Mouse (Mus musculus): ENCODE measurements around the gene Alkbh6.

The Alkbh6 gene

DNA sequence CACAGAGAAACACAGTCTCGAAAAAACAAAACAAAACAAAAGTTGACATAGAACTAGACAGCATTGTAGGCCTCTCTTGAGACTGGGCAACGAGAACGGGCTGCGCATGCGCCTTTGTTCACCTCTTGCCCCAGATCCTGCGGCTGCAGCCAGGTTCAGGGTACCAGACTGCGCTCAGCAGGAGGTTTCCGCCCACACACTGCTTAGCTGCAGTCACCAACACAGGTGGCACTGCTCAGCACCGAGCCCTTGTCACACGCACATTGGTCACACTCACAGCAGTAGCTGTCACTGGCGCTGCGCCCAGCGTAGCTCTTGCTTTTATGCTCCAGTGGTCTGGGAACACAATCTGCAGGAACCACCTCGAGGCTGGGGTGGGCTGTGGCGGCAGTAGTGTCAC lies 18.6 kb downstream of the Alkbh6 start:
- in situ Hi-C loops (cut with MboI; ENCODE audit: low sequenced_read_pairs): no loop called here

DNA sequence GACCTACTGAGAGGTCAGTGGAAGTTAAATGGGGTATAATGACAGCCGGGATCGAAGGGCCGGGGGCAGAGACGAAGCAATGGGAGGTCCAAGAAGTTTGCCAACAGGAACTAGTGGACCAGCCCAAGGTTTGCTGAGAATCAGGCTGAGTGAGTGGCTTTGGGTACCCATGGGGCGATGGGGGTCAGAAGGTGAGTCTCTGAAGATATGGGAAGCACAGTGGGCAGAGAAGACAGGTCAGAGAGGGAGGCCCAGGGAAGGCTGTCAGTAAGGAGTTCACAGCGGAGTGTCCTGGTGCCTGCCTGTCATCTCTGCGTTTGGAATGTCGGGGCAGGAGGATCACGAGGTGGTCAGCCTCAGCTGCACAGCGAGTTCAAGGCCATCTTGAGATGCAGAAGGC lies 19.9 kb downstream of the Alkbh6 start:
- in situ Hi-C loops (cut with MboI; ENCODE audit: low sequenced_read_pairs): no loop called here

DNA sequence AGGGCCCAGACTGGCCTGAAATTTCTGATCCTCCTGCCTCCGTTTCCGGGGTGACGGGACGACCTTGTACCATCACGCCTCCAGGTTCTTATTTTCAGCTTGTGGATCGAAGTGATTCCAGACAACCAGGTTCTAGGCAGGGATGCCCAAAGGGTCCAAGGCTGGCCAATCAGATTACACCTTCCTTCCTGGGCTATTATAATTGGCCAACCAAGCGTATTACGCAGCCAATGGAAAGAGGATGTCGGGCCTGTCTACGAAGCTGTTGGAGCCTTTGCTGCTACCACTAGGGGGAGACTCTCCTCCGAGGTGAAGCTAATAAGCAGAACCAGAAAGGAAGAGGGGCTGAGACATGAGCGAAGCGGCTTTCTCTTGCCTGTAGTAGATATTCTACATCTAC lies 23.4 kb downstream of the Alkbh6 start:
- in situ Hi-C loops (cut with MboI; ENCODE audit: low sequenced_read_pairs): no loop called here

DNA sequence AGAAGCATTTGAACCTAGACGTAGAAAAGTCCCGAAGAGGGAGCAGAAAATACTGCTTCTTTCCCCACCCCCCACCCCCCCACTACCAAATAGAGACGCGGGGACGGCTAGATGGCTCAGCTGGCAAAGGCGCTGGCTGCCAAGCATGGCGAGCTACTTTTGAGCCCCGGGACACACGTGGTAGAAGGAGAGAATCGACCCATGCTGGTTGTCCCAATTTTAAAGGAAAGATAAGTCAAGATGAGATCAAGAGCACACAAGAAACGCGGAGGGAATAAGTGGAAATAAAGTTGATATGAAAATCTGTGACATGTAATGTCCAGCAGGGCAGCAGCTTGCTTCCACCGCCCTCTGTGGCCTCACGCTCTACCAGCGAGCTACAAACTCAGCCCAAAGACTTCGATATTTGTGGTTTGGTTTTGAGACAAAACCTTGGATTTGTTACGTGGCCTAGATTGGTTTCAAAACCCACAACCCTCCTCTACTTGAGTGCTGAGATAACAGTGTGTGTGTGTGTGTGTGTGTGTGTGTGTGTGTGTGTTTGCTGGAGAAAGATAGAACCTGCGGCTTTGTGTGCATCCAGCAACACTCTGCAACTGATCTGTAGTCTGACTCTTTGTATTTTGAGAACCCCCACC lies 24.2 kb downstream of the Alkbh6 start:
- in situ Hi-C loops (cut with MboI; ENCODE audit: low sequenced_read_pairs): no loop called here

DNA sequence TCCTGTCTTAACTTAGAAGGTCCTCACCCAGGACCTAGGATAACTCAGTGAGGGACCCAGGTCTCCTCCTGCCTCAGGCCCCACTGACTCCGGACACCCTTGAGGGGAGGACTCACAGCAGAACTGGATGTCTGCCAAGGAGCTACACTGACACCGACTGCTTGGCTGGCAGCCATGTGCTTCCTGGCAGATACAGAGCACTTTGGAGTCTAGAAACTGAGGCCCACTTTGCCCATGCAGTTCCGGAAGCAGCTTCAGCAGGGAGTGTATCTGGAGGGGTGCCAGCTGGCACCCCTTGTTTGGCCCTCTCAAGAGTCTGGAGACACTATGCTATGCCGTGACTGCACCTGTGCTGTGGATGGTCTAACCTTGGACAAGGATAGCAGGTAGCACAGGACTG lies 24.9 kb downstream of the Alkbh6 start:
- in situ Hi-C loops (cut with MboI; ENCODE audit: low sequenced_read_pairs): no loop called here

DNA sequence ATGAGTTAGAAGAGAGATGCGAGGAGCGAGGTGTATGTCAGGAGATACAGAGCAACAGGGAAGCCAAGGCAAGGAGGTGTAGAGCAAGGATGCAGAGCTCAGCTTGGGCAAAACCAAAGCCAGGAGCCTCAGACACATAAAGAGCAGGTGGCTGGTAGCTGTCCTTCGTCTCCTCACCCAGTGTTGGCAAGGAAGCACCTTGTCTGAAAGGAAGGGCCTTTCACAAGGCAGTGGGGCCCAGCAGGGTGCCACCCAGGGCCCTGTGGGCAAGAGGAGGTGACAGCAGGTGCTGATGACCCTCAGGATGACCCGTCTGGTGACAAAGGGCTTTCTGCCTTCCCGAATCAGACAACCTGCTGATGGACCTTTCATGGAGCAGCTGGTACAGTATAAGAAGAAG lies 26.0 kb downstream of the Alkbh6 start:
- in situ Hi-C loops (cut with MboI; ENCODE audit: low sequenced_read_pairs): no loop called here

DNA sequence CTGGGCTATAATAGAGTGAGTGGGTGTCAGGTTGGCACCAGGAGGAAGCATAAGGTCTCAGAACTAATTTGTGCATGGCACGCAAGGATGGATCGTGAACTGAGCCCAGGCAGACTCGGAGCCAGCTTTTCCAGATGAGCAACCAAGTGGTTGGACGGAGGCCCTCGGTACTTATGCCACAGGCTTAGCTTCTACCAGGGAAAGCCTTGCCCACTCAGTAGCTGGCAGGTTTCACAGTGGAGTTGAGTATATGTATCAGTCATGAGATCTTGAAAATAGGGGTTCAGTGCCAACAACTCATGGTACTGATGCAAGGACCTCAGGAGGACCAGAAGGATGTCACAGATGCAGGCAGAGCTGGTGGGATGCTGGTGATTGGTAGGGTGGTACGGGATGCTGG lies 27.2 kb downstream of the Alkbh6 start:
- in situ Hi-C loops (cut with MboI; ENCODE audit: low sequenced_read_pairs): no loop called here

DNA sequence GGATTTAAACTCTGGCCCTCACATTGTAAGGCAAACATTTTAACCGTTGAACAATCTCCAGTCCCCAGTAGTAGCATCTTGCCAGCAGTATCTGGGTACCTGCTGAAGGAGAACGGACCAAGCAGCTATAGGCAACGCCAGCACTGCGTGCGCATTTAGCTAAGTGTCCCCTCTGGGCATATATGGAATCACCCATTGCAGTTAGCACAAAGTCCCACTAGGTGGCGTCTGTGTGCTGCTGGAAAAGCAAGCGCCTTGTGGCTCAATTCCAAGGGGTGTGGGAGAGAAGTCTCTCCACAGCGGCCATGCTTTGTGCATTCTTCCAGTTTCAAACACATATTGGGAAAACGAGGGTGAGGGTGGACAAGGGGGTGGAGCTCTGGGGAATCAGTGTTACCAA lies 27.9 kb downstream of the Alkbh6 start:
- in situ Hi-C loops (cut with MboI; ENCODE audit: low sequenced_read_pairs): no loop called here

DNA sequence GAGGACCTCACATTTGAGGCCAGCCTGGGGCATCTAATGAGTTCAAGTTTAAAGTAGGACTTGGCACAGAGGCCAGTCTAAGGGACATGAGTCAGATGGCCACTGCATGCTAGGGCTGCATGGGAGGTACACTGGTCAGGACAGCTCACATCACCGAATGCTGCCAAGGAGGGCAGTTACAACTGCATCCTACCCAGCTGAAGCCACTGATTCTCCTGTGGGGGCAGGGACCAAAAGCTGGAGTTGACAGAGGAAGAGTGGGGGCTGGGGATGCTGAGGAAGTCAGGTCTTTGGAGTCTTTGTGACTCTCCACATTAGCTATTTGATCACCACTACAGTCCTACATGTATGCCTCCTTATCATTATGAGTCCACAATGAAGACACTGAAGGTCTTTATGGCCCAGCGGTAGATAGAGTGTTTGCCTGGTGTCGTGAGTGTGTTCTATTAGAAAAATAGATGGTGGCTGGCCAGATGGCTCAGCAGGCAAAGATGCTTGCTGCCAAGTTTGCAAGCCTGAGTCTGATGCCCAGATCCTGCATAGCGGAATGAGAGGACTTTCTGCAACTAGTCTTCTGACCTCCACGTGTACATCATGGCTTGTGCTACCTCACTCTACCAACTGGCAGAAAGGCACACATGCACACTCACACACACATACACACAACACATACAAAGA lies 31.1 kb downstream of the Alkbh6 start:
- in situ Hi-C loops (cut with MboI; ENCODE audit: low sequenced_read_pairs): no loop called here

DNA sequence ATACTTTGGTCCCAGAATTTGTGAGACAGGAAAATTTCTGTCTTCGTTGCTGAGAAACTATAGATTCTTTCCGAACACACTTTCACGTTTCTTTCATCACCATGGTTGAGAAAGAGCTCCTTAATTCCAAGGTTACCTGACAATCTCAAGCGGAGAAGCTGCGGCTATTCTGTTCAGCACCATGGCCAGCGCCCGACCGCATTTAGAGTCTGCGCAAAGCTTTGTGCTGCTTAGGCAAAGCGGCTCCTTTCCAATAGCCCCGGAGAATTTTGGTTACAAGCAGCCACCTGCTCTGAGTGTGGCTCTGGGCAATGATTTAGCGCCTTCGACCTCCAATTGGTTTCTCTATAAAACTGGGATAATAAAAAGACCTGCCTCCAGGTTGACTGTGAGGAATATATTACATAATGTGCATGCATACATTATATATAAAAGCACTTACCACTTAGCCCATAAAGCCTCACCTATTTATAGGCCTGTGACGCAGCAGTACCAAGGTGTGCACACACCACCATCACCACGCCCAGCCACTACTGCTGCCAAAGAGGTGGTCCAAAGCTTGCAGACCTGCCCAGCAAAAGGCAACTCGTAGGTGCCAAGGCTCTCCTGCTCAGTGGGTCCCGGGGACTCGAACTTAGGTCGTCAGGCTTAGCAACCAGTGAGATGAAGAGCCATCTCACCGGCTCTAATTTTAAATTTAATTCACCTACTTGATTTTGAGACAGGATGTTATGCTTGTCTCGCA lies 38.3 kb downstream of the Alkbh6 start:
- in situ Hi-C loops (cut with MboI; ENCODE audit: low sequenced_read_pairs): no loop called here

DNA sequence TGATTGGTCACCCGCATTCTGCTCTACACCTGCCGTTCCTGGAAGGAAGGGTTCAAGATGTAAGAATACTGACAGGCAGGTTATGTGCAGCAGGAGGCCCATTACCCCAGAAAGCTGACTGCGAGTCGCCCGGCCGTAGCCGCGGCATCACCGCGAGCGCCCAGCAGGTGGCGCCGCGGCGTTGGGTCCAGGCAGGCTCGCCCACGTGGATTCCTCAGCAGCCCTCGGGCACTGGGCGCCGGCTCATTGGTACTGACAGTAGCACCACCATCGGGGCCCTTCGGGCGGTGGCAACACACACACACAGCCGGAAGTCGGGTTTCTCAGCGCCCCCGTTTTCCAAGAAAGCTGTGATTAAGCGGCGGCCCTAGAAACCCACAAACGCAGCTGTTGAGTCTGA lies 39.3 kb downstream of the Alkbh6 start:
- in situ Hi-C loops (cut with MboI; ENCODE audit: low sequenced_read_pairs): no loop called here

DNA sequence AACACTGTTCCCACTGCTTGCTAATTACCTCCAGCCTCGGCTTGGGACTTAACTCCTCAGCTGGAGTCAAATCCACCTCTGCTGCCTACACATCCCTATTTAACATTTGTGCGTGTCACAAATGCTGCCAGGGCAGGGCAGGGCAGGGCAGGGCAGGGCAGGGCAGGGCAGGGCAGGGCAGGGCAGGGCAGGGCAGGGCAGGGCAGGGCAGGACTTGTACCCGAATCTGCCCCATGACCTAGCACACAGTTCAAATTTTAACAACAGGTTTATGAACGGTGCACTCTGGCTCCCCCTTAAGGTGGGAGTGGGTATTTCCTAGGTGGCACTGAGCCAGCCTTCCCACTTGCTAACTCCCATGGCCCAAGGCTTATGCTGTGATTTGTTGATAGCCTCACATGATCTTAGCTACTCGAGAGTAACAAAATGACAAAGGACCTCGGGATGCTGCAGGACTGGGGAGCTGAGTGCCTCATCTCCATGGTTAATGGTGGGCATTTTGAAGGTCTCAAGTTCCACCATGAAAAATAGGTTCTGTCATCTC lies 44.8 kb downstream of the Alkbh6 start:
- in situ Hi-C loops (cut with MboI; ENCODE audit: low sequenced_read_pairs): no loop called here

DNA sequence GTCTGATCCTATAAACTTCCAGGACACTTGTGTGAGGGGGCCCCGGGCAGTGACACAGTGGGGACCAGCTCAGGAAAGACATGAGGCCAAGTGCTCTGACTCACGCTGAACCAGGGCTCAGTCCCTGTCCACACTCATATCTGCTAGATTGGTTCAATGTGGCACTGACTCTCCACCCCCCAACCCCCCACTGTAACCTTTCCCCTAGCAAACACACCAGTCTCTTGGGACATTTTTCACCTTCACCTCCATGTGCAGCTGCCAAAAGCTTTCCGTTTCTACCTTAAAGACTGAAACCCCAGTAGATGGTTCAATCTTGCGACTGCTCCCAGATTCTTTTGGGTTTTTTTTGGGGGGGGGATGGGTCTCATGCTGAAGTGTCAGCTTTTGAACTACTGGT lies 45.5 kb downstream of the Alkbh6 start:
- in situ Hi-C loops (cut with MboI; ENCODE audit: low sequenced_read_pairs): no loop called here

DNA sequence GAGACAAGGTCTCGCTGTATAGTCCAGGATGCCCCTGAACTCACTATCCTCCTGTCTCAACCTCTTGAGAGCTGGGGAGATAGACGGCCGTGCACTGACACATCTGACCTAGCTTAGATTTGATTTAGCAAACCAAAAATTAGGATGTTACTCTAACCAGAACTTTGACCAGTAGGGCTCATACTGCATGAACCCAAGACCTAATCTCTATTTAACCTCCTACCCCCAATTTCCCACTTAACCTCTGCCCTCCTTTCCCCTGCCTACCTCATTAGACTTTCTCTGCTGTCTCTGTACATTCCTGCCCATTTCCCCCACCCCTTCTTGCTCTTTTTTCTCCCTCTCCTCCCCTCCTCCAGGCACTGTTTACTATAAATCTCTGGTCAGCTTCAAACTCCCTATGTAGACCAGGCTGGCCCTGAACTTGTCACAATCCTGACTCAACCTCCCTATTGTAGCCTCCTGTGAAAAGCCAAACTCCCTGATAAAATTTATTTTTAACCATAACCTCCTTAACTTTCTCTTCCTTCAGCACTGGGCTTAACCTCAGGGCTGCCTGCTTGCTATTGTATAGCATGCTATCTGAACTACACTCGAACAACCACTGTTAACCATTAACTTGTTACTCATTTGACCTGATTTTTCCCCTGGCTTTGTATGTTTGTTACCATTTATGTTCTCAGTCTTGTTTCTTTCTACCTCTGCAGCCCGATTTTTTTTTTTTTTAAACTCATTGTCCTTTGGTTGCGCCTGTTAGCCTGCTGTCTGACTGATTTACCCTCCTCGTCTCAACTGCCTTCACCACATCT lies 50.1 kb downstream of the Alkbh6 start:
- in situ Hi-C loops (cut with MboI; ENCODE audit: low sequenced_read_pairs): no loop called here

DNA sequence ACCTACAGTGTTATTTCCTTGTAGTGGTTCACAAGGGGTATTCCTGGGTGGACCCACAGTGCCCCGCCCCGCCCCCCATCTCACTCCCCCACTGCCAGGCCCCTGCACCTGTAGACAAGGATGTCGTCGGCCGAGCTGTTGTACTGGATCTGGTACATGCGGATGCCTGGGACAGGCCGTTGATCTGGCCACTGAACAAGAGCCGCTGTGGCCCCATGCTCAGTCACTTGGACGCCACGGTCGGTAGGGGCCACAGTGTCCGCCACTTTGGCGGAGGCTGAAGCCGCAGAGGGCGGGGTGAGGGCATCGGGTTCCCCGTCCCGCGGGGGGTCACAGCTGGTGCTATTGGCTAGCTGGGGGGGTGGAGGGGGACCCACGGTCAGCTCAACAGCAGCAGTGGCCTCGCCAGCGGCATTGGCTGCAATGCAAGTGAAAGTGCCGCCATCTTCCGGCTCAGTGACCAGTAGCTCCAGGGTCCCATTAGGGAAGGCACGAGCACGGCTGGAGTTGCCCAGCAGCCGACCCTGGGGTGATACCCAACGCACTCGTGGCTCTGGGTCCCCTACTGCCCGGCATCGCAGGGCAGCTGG lies 50.9 kb downstream of the Alkbh6 start:
- in situ Hi-C loops (cut with MboI; ENCODE audit: low sequenced_read_pairs): no loop called here

DNA sequence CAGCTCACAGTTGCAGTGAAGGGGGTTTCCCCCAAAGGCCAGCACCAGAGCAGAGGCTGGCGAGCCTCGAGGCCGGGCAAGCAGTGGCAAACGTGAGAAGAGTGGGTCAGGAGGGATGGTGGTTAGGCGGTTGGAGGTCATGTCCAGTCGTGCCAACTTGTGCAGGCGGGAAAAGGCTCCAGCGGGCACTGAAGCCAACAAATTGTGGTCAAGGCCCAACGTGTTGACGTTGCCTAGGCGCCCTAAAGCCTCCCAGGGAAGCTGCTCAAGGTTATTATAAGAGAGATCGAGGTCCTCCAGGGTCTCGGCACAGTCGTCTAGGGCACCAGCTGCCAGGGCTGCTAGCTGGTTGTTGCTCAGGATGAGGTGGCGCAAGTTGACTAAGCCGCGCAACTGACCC lies 51.5 kb downstream of the Alkbh6 start:
- in situ Hi-C loops (cut with MboI; ENCODE audit: low sequenced_read_pairs): no loop called here

DNA sequence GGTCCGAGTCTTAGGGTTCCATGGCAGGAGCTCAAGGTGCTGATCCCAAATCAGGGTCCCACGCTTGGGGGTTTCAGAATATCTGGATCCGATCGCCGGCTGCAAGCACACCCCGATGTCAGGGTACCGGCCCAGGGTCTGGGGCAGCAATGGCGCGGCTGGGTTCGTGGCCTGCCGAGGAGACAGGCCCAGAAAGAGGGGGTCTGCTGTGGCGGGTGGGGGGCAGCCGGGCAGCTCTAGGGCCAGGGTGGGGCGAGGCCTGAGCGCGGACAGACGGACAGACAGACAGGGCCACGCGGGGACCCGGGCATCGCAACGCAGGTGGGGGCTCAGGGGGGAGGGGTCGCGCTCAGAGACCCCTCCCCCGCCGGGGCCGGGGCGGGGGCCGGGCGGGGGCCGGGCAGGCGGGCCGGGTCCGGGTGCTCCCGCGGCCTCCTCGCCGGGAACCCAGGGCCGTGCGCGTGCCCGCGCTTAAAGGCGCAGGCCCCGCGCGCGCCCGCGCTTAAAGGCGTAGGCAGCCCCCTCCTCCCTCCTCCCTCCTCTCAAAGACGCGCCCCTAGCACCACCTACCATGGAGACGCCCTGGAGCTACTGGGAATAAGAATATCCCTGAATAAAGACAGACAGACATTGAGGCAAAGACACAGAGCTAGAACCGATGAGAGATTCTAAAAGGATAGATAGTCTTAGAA lies 54.3 kb downstream of the Alkbh6 start, which contains the start of gene Lrfn3:
Gene Lrfn3 (minus strand): TSS at position 121 of the 692 bp plus-strand sequence.
- in situ Hi-C loops (cut with MboI; ENCODE audit: low sequenced_read_pairs): no loop called here

DNA sequence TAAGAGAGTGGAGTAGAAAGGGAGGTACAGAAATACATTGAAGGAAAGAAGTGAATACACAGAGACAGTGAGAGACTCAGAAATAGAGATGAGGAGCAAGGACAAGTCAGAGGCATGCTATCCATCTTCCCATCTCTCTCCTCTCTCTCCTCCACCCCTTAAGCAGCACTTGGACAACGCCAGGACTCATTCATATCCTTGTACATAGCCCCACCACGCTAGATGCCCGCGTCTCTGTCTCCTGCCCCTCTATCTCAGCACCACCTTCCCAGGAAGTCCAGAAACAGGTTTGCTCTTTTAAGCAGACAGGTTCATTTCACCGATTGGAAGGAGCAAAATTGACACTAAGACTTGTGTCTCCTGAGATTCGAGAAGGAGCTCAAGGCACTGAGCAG lies 54.8 kb downstream of the Alkbh6 start:
- in situ Hi-C loops (cut with MboI; ENCODE audit: low sequenced_read_pairs): no loop called here

All from CH12F3 (cell line).